Mouse (Mus musculus) ES-CJ7 (cell line): Measurements from ENCODE around the gene Baz2a.
"Not testable (repeated sequence)": the region's sequence is repeated elsewhere in the genome, so short reads cannot be mapped to it uniquely, and the experiment has no call there.

Experiments
- DNase-seq: peaks from one replicate; pipeline ENCODE4 v3.0.0; 2011; ENCODE audit warnings: low read depth, low spot score

The Baz2a gene

DNA sequence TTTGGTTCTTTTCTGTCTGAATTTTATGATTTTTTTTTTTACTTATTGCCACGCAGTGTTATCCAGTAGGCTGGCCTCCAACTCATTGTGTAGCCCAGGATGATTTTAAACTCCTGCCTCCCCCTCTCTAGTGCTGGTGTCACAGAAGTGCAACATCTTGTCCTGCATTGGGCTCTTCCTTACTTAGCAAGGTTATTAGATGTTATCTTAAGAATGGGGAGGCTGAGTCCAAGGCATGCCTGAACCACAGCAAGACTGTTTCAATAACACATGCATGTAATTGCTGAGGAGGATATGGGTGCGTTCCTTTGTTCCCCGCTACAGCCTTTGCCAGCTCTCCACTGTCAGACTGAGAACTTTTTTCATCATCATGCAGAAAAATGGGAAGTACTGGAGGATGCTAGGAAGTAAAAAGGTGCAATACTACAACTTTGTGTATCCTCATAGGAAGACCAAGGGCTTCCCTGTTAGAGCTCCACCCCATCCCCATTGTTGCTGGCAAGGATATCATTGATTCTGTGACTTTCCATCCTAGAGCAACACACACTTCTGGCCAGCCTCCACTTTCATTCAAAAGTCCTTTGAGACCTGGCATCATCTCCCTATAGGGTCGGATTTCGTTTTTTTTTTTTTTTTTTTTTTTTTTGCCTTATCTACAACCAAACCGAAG, 9.4 kb upstream of the Baz2a start:
- no peak for DNase-seq

- no peak for DNase-seq
Observed at GRCm38 (mm10) chr10:128082477-128082808, 8.9 kb upstream of the Baz2a start.

DNA sequence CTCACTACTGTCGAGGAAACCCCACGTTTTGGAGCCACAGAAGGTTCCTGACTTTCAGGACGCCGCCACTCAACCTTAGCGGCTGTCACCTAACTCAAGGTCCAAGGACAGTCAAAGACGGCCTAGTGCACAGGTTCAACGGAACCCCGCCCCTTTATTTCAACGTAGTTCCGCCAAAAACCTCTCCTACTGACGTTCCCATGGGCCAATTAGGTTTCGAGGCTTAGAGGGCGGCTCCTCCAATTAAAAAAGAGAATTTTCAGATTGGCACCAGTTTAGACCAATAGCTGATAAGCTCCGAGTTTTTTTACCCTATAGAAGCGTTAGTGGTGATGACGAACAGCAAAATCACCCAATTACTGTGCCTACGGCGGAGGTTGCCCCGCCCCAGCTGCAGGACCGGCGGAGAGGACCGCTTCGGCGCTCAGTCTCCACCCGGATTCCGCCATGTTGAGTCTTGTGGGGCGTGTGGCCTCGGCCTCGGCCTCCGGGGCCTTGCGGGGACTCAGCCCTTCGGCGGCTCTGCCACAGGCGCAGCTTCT, 8.4 kb upstream of the Baz2a start, which contains the start of gene Atp5b:
Gene Atp5b (plus strand): TSS at position 394 of the 542 bp plus-strand sequence.
- peak; percentile 99 for DNase-seq

DNA sequence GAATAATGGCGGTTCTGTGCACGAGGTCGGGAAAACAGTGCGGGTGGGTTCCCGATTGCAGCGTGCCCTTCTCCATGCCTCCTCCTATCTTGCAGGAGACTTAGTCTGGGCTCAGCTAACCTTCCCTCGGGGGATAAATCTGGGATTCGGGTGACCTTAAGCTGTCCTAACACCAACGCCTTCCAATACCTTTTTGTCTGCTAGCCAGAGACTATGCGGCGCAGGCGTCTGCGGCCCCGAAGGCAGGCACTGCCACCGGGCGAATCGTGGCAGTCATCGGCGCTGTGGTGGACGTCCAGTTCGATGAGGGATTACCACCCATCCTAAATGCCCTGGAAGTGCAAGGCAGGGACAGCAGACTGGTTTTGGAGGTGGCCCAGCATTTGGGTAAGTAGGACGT, 7.7 kb upstream of the Baz2a start:
- no peak for DNase-seq

DNA sequence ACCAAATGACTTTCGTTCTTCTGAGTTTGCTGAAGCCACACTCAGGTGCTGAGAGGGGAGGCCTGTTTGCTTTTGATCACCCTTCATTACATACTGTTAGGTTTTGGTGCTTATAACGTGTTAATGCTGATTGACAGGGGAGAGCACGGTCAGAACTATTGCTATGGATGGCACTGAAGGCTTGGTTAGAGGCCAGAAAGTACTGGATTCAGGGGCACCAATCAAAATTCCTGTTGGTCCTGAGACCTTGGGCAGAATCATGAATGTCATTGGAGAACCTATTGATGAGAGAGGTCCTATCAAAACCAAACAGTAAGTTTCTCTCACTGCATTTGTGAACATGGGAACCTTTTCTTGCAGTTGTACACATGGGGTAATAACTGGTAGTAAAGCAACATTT, 7.2 kb upstream of the Baz2a start:
- no peak for DNase-seq

- peak; percentile 78 for DNase-seq
Observed at GRCm38 (mm10) chr10:128086391-128086790, 5.0 kb upstream of the Baz2a start.

GRCm38 (mm10) chr10:128087216-128087615, 4.2 kb upstream of the Baz2a start:
- DNase-seq = not testable (repeated sequence)

DNA sequence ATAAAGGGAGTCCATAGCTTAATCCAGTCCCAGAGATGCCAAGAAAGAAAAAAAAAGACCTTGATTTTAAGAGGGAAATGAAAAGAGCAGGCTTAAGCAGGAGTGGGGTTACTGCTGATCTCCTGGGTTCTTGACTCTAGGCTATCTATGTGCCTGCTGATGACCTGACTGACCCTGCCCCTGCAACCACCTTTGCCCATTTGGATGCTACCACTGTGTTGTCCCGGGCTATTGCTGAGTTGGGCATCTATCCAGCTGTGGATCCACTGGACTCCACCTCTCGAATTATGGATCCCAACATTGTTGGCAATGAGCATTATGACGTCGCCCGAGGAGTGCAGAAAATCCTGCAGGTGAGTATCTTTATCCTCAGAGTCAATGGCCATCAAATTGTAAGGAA, 3.2 kb upstream of the Baz2a start:
- no peak for DNase-seq

DNA sequence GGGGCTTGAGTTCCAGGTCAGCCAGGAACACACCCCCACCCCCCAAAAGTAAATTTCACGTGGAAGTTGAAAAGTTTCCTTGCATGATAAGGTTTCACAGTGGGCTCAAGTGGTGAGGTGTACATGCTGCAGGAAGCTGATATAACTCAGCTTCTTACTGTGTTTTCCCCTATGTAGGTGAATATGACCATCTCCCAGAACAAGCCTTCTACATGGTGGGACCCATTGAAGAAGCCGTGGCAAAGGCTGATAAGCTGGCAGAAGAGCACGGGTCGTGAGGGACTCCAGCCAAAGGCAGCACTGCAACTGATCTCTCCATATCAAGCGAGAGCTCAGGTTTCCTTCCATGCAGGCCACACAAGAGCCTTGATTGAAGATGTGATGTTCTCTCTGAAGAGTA, 1.5 kb upstream of the Baz2a start:
- DNase-seq = no peak

GRCm38 (mm10) chr10:128090651-128091563, 470 bp upstream of the Baz2a start:
- DNase-seq = peak; percentile 93

DNA sequence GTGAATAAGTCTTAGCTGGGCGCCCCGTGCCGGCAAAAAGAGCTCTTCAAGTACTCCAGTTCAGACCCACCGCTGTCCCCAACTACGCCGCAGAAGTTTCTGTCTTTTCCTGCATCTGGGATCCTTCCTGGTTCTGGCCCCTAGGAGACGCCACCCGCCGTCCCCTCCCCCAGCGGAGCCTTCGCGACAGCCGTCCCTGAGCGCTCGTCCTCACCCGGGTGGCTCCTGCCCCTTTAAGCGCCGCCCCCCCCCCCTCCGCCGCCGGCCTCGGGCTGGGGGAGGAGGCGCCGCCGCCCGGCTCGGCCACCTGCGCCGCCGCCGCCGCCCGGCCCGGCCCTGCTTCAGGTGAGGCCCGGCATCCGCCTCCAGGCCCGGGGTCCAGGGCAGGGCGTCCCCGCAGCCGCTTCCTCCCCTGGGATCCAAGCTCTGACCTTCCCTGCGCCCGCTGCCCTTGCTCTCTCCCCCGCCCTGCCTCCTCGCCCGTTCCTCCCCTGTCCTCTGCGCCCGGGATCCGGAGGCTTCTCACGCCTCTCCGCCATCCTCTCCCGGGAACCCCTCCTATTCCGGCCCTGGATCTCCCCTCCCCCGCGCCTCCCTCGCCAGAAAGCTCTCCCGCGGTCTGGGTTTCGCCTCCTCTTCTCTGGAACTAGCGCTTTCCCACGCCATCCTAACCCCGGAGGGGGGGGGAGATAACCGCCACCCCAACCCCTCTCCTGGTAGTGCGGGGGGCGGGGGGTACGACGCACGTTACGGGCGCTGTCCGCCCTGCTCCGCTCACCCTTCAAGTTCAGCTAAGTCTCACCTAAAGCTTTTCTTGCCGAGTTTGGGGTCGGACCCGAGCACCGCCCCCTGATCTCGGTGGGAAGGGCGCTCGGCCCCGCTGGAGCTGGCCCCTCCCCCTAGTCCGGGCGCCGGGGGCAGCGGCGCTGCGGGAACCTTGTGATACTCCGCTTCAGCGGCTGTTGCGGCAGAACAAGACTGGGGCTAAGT, 1.4 kb downstream of the Baz2a start:
- peak; percentile 83 for DNase-seq

- no peak for DNase-seq
Observed at GRCm38 (mm10) chr10:128093496-128094294, 2.3 kb downstream of the Baz2a start.

- DNase-seq = peak; percentile 97
Observed at GRCm38 (mm10) chr10:128094340-128094968, 3.1 kb downstream of the Baz2a start.

DNA sequence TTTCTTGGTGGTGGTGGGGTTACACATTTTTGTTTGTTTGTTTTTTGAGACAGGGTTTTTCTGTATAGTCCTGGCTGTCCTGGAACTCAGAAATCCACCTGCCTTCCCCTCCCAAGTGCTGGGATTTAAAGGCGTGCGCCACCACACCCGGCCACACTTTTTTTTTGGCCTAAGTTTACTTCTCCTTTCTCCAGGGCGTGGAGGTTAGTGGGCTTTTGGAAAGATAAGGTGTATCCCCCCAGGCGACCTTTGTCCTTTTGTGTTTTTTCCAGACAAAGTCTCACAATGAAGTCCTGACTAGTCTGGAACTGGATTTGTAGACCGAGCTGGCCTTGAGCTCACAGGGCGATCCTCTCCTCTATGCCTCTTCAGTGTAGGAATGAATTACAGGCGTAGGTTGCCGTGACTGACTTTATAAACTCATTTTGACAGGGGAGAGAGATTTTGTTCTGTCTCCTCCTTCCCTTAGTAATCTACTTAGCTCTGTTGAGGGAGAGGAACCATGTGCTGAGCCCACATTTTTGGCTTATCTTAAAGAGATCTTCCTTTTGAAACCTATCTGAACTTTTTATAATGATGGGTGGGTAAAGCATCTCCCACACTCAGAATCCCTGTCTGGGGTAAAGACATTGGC, 3.7 kb downstream of the Baz2a start:
- DNase-seq = peak; percentile 91

DNA sequence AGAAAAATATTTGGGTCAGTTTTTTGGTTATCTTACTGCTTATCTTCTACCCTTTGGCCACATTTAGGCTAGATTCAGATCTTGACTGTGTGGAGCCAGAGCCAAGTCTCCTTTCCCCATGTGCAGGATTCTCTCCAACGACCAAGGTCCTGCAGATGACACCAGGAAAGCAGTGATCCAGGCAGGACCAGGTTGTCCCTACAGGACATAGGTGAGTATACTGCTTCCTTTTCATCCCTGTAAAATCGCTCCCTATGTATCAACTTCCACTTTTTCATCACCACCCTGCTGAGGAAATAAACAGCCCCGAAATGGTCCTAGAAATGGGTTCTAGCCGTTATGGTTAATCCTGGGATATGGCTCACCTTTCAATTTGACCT, 4.9 kb downstream of the Baz2a start:
- DNase-seq = no peak

DNA sequence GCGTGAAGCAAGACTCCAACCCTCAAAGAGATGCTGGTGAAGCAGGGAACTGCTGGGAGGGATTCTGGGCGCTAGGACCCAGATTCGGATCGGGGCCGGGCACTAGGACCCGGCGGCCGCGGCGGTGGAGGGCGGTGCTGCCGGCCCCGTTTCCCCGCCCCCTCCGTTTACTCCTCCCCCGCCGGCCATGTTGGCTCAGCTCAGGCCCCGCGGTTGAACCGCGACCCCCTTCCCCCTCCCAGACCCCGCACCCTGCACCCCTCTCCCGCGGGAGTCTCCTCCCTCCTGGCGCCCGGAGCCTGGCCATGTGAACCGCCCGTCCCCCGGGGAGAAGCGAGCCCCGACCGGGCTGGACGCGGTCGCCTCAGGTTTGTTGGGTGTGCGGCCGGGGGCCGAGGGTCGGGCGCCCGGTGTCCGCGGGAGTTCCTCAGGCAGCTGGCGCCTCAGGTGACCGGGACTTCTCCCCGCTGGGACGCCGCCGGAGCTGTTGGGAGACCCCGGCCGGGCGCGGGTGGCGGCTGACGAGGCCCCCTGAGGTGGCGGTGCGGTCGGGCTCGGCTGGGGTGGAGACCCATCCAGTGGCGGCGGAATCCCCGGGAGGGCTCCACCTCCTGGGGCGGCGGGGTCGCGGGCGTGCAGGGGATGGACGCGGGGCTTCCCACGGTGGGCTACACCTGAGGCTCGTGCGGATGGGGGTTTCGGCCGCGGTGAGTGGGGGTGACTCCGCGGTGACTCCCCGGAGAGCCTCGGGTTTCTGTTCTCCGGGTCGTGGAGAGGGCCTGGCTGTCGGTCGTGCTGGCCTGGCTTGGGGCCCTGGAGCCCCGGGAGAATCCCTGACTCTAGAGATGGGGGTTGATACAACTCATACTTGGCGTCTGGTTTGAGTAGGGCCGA, 5.6 kb downstream of the Baz2a start:
- peak; percentile 83 for DNase-seq

- peak; percentile 46 for DNase-seq
Observed at GRCm38 (mm10) chr10:128097587-128097971, 6.2 kb downstream of the Baz2a start.

DNA sequence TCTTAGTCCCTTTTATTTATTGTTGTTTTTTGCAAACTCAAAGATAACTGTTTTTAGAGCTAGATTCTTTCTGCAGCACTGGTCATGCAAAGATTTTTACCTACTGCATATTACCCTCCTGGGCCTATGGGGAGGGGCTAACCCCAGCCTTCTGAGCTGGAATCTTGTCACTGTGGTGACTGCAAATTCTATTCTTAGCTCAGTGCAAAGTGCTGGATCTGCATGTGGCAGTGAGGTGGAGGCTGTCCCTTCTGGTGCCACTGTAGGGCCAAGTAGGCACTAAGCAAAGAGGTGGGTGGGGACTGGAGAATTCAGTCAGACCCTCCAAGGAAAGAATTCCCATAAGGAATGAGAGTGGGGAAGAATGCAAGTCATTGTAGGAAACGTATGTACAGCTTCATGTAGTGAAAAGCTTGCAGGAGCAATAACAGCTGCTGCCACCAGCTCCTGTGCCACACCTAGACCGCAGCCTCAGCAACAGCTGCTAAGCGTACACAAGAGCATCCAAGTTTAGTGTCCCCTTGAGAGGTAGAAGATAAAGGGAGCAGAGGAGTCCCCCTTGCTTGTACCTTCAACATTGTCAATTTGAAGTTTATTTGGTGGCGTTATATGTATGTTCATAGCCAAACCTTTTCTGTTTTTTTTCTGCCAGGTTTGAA, 18.9 kb downstream of the Baz2a start:
- DNase-seq = no peak
